Comparison of ENCODE assay signal across 8 mouse cellular contexts in genomic region chr7:98503951-98504647, GRCm38 (mm10). TPM values are rescaled to one million over a fixed set of nuclear protein-coding genes. Genes with fewer than 3 reads are reported as not detected.
DNase-seq lines count a peak whose midpoint lies in the region; ATAC-seq and TF ChIP-seq lines count a peak whose summit lies in the region.

No protein-coding gene starts in this region.

- no peak overlapping the region for H3K4me3 ChIP-seq in kidney, adult 2 months (ENCODE audit: insufficient read depth, low read depth, low read length)
- H3K4me3 ChIP-seq in heart, embryonic 10.5 days = no peak overlapping the region
- H3K4me3 ChIP-seq in limb, embryonic 12.5 days (replicated peaks) = no peak overlapping the region

- peak overlapping the region; percentile 57 for H3K27ac ChIP-seq in kidney, adult 2 months (ENCODE audit: insufficient read depth, low read depth, low read length)
- H3K27ac ChIP-seq in heart, embryonic 10.5 days = peak overlapping the region; percentile 82
- peak overlapping the region; percentile 50; the same call in 1 of the 2 replicates for H3K27ac ChIP-seq in limb, embryonic 12.5 days

- no peaks in the 10 kb centered on the region for H3K36me3 ChIP-seq in kidney, adult 2 months (ENCODE audit: control insufficient read depth, insufficient read depth, low read length)
- H3K36me3 ChIP-seq in heart, embryonic 10.5 days = peaks cover 4% of the 10 kb centered on the region
- no peaks in the 10 kb centered on the region for H3K36me3 ChIP-seq in limb, embryonic 12.5 days

- no peak; the same call in 1 of the 2 replicates for ATAC-seq in limb, embryonic 12.5 days (ENCODE audit: insufficient number of reproducible peaks, insufficient read depth, low FRiP score, low TSS enrichment, low read depth)

- DNase-seq in kidney, adult 2 months = peak; percentile 51
- no peak for DNase-seq in kidney, adult 18-20 months
- DNase-seq in embryo, embryonic 10.5 days (ENCODE audit: low spot score) = peak; percentile 40
- no peak for DNase-seq in heart, embryonic 10.5 days (ENCODE audit: low spot score)
- no peak for DNase-seq in c-Kit-positive CD71-positive TER-119-positive erythroid progenitor cells, embryonic 14.5 days (ENCODE audit: low spot score)
- no peak for DNase-seq in layer of hippocampus, postnatal 36 days
- DNase-seq in B cell, adult 2 months = no peak

- H3K4me1 ChIP-seq in kidney, adult 2 months (ENCODE audit: control insufficient read depth, insufficient read depth, low read length) = 0 out of 2 replicates have a peak, but pooled peaks cover 2% of the 10 kb centered on the region
- peaks cover 65% of the 10 kb centered on the region for H3K4me1 ChIP-seq in heart, embryonic 10.5 days
- peaks cover 51% of the 10 kb centered on the region for H3K4me1 ChIP-seq in limb, embryonic 12.5 days (replicated peaks)

- 69% methylated on average over 6 of the region's 6 CpGs for whole genome bisulfite sequencing in kidney, adult 2 months
- 46% methylated on average over 6 of the region's 6 CpGs for WGBS in heart, embryonic 10.5 days
- 69% methylated on average over 6 of the region's 6 CpGs for WGBS in limb, embryonic 12.5 days

- TF ChIP-seq CTCF in kidney, adult 2 months (conservative IDR thresholded peaks at IDR 0.05; ENCODE audit: insufficient read depth, insufficient read length, low read depth, low read length) = no peak

- H3K27me3 ChIP-seq in kidney, adult 2 months (replicated peaks; ENCODE audit: control insufficient read depth, insufficient read depth, low read length) = no peaks in the 10 kb centered on the region
- H3K27me3 ChIP-seq in heart, embryonic 10.5 days (ENCODE audit: insufficient read depth, poor library complexity, severe bottlenecking) = peaks cover 17% of the 10 kb centered on the region; the same call in 1 of the 2 replicates
- peaks cover 3% of the 10 kb centered on the region; the same call in 1 of the 2 replicates for H3K27me3 ChIP-seq in limb, embryonic 12.5 days

- no peak overlapping the region for H3K4me2 ChIP-seq in limb, embryonic 12.5 days

- no peaks in the 10 kb centered on the region for H3K9me3 ChIP-seq in heart, embryonic 10.5 days
- H3K9me3 ChIP-seq in limb, embryonic 12.5 days = no peaks in the 10 kb centered on the region

- no peak overlapping the region for H3K9ac ChIP-seq in limb, embryonic 12.5 days (replicated peaks)

- TF ChIP-seq POLR2A in kidney, adult 2 months (IDR thresholded peaks at IDR 0.05; ENCODE audit: low read depth, low read length) = no peak

RNA-seq across cellular contexts. Expression of gene Lrrc32, which starts 15.0 kb away (rescaled TPM):
- 22.1 and 24.7 TPM in 2 replicates for polyA plus RNA-seq in kidney, adult 2 months (2012; rRNA removed)
- 4.8 and 7.3 TPM in 2 replicates for polyA plus RNA-seq in heart, embryonic 10.5 days (2016; fragmentation: Nextera tagmentation; extraction: Ambion mirVana)
- polyA plus RNA-seq in limb, embryonic 12.5 days (2016; fragmentation: Nextera tagmentation; extraction: Ambion mirVana) = 2.3 and 4.6 TPM in 2 replicates
- total RNA-seq in layer of hippocampus, postnatal 36 days (2021) = 1 to 10 TPM; 1.6 to 1.8 TPM

Comparison
In these comparisons a context has a peak if more than half of its experiments do, and no peak if none do; other contexts are left out.
1. DNase-seq: peak in kidney, adult 2 months (single experiment) and embryo, embryonic 10.5 days (single experiment); none in kidney, adult 18-20 months (single experiment), heart, embryonic 10.5 days (single experiment), c-Kit-positive CD71-positive TER-119-positive erythroid progenitor cells, embryonic 14.5 days (single experiment), layer of hippocampus, postnatal 36 days (0 of 2) and B cell, adult 2 months (0 of 2).
2. Peak in every context shown above with its lines, with median percentiles within 50 percentile points of each other: H3K27ac ChIP-seq.